Mouse (Mus musculus) E14TG2a.4 (cell line): ENCODE results near the gene Ttc39a.

Experiments
- CTCF ChIP-seq: conservative IDR thresholded peaks from 2 replicates; pipeline ENCODE4 v1.5.1; 2014; ENCODE audit warnings: low read length
- NANOG ChIP-seq: IDR thresholded peaks from 2 replicates; pipeline ENCODE4 v1.6.1; 2014; ENCODE audit warnings: borderline replicate concordance, low read length, mixed read lengths
- POU5F1 ChIP-seq: IDR thresholded peaks from 2 replicates; pipeline ENCODE4 v1.6.1; 2014; ENCODE audit warnings: low read length, borderline replicate concordance

GRCm38 (mm10) chr4:109401176-109401689, 5.2 kb upstream of the Ttc39a start:
- peak; percentile 39 for TF ChIP-seq CTCF
- TF ChIP-seq NANOG = no peak
- TF ChIP-seq POU5F1 = no peak
